Mouse (Mus musculus) stomach, postnatal 0 days (tissue): Measurements from ENCODE around the gene Psmb5. TPM values are rescaled to one million over a fixed set of nuclear protein-coding genes. Genes with fewer than 3 reads are reported as not detected.

ENCODE experiments used
- ATAC-seq: fragments of 200-750 bp; cut with Nextera tagmentation; 2 replicates; pipeline ENCODE4 v1.8.0; 2017; ENCODE audit not compliant: low FRiP score, low TSS enrichment
- DNase-seq: peaks from one replicate; pipeline ENCODE4 v3.0.0-alpha.2; 2016; ENCODE audit warnings: low spot score
- H3K27ac ChIP-seq: fragments of 300-500 bp; sonication (generic); replicated peaks from 2 replicates; pipeline ENCODE4 v1.5.1; 2014; ENCODE audit warnings: mild to moderate bottlenecking, control low read depth
- H3K27me3 ChIP-seq: fragments of 300-500 bp; sonication (generic); 2 replicates; pipeline ENCODE4 v1.6.1; 2014; ENCODE audit warnings: low read length; ENCODE audit not compliant: control insufficient read depth, insufficient read depth
- H3K36me3 ChIP-seq: fragments of 300-500 bp; sonication (generic); 2 replicates; pipeline ENCODE4 v1.6.1; 2014; ENCODE audit warnings: low read length, mixed read lengths; ENCODE audit not compliant: control insufficient read depth, insufficient read depth
- H3K4me1 ChIP-seq: fragments of 300-500 bp; sonication (generic); replicated peaks from 2 replicates; pipeline ENCODE4 v1.6.1; 2014; ENCODE audit warnings: antibody characterized with exemption; ENCODE audit not compliant: control insufficient read depth, insufficient read depth
- H3K4me2 ChIP-seq: fragments of 300-500 bp; sonication (generic); replicated peaks from 2 replicates; pipeline ENCODE4 v1.6.1; 2014; ENCODE audit warnings: low read depth, mild to moderate bottlenecking, control low read depth, moderate library complexity
- H3K4me3 ChIP-seq: fragments of 300-500 bp; sonication (generic); 2 replicates; pipeline ENCODE4 v1.5.1; 2014; ENCODE audit warnings: low read depth, low read length, control low read depth
- H3K9ac ChIP-seq: fragments of 300-500 bp; sonication (generic); 2 replicates; pipeline ENCODE4 v1.6.1; 2014; ENCODE audit warnings: mild to moderate bottlenecking, low read length, control low read depth, mixed read lengths
- H3K9me3 ChIP-seq: fragments of 300-500 bp; sonication (generic); 2 replicates; pipeline ENCODE4 v1.6.1; 2016; ENCODE audit warnings: low read length; ENCODE audit not compliant: control insufficient read depth
- CTCF ChIP-seq: IDR thresholded peaks from 2 replicates; pipeline ENCODE4 v1.5.1; 2016; ENCODE audit warnings: antibody characterized with exemption, low read depth, mild to moderate bottlenecking, moderate library complexity
- EP300 ChIP-seq: optimal IDR thresholded peaks from 2 replicates; pipeline ENCODE3; 2016; ENCODE audit warnings: antibody characterized with exemption
- WGBS: fragments of 180-500 bp; shearing (Covaris S2); extraction: QIAGEN DNeasy Blood & Tissue Kit; methylation state at CpG from one replicate; pipeline ENCODE4 v1.1.7; 2014; 5-methylcytosine and 5-hydroxymethylcytosine counted together
- microRNA counts: library from miRNA; unstranded; fragments of <30 nt; microRNA quantifications from one replicate; lab custom pipeline; 2015
- microRNA-seq: library from miRNA; unstranded; fragments of <30 nt; microRNA quantifications from one replicate; pipeline ENCODE4, GENCODE M21; 2016
- polyA plus RNA-seq: library from polyadenylated mRNA; unstranded; fragments of >200 nt; fragmentation: Nextera tagmentation; extraction: Ambion mirVana; gene quantifications from 2 replicates; pipeline ENCODE4 v1.2.1, GENCODE M21; 2015

Psmb5 gene
- polyA plus RNA-seq, 1 experiment from 2014 or later = 291 TPM

GRCm38 (mm10) chr14:54572790-54573736 lies 44.8 kb downstream of the Psmb5 start:
- Histone ChIP-seq H3K4me3 (peak overlapping the region; percentile 83), H3K27ac (peak overlapping the region; percentile 88), H3K27me3 (no peaks in the 10 kb centered on the region), H3K4me2 (peak overlapping the region; percentile 95), H3K4me1 (peaks cover 6% of the 10 kb centered on the region; the same call in 1 of the 2 replicates), H3K36me3 (peaks cover 3% of the 10 kb centered on the region; the same call in 1 of the 2 replicates), H3K9me3 (no peaks in the 10 kb centered on the region), H3K9ac (peak overlapping the region; percentile 47)
- DNase-seq (peak; percentile 80), ATAC-seq (peak; percentile 69)
- 16% methylated on average over 14 of the region's 14 CpGs for WGBS
- TF ChIP-seq CTCF (no peak), EP300 (no peak)

DNA sequence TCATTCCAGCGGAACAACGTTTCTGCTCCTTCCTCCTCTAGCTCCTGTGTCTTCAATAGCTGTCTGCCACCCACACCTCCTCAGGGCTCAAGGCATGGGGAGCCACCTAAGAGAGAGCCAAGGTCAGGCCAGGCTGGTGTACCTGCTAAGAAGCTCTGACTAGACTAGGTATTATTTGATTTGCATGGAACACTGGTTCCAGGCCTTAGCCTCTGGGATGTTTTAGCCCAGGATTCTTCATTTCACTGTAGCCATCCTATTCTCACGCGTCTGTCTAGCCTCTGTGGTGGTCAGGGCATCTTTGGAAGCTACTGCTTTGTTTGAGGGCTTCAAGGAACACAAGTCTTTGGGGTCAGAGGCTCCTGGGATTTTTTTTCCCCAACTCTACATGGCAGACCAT lies 45.7 kb downstream of the Psmb5 start:
- Histone ChIP-seq H3K9me3 (no peaks in the 10 kb centered on the region), H3K36me3 (peaks cover 8% of the 10 kb centered on the region; the same call in 1 of the 2 replicates), H3K4me1 (peaks cover 6% of the 10 kb centered on the region; the same call in 1 of the 2 replicates), H3K9ac (no peak overlapping the region), H3K4me2 (no peak overlapping the region; the same call in 1 of the 2 replicates), H3K27ac (no peak overlapping the region), H3K27me3 (no peaks in the 10 kb centered on the region), H3K4me3 (no peak overlapping the region)
- no peak for ATAC-seq
- no peak for DNase-seq
- WGBS = 51% methylated on average over 4 of the region's 4 CpGs
- TF ChIP-seq CTCF = no peak
- no peak for TF ChIP-seq EP300

DNA sequence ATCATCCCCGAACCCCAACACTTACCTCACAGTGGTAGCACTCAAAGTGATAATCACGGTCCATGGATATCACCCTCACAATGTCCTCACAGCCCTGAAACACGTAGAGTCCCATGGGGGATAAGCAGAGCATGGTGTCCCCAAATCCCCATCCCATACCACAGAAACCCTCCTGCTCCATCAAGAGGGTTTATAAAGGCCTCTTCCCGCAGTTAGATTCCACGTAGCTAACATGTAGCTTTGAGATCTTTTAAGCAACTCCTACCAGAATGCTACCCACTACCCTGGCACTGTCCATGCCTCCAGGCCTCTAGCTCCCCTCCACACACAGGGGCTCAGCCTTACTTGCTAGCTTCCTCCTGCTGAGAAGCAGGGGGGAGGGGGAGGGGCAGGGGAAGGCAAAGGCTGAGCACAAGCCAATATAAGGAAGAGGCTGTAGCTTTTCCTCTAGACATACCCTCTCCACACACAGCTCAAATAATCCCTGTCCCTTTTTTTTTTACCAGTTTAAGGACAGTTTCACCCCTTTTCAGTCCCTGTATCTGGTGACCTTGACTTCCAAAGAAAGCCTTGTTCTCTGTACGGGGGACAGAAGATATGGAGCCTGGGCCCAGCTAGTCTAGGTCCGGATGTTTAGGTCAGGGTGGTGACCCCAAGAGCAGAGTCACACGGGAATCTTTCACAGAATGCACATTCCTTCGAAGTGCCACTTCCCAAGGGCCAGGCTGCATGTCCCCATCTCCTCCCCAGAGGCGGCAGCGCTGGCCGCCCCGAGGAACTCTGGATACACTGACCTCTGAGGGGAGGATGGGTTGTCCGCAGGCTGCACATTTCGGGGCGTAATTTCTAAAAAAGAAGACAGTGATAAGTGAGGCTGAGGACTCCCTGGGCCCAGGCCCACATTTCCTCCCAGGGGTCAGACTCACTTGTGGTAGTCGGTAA lies 48.1 kb downstream of the Psmb5 start:
- H3K27ac ChIP-seq = 0 out of 2 replicates have a peak overlapping the region, but pooled peaks have one; percentile 14
- DNase-seq (no peak), ATAC-seq (no peak)
- TF ChIP-seq CTCF (no peak), EP300 (no peak)
- H3K9ac ChIP-seq = no peak overlapping the region
- no peak overlapping the region for H3K4me3 ChIP-seq
- H3K4me2 ChIP-seq = no peak overlapping the region
- H3K27me3 ChIP-seq = no peaks in the 10 kb centered on the region
- peaks cover 6% of the 10 kb centered on the region; the same call in 1 of the 2 replicates for H3K4me1 ChIP-seq
- no peaks in the 10 kb centered on the region for H3K9me3 ChIP-seq
- WGBS = 62% methylated on average over 17 of the region's 17 CpGs
- peaks cover 8% of the 10 kb centered on the region; the same call in 1 of the 2 replicates for H3K36me3 ChIP-seq

DNA sequence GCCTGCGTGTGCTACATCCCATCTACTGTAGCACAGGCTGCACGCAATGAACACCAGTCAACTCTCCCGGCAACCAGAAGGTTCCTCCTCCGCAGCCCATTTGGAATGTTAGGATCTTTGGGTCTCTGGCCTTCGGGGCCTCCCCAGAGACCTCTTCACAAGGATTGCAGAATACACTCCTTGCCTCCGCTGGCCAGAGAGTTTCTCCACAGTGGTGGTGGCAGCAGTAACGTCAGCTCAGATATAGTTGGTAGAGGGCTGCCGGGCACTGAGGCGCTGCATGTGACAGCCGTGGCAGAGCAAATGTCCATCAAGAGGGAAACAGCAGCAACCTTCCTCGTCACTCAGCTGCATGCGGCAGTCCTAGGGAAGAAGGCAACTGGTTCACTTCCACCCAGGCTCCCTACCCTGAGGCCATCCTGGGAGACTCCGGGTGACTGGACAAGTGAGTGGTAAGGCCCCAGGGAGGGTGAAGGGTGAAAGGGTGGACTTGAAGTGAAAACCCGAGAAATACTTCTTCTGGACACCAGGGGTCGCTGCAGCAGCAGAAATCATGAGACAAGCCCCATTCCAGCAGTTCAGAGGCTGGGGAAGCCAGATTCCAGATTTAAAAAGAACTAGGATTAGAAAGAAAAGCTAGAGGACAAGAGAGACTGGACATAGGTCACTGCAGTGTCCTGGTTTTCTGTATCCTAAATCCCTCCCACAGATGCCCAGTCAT lies 49.0 kb downstream of the Psmb5 start:
- Histone ChIP-seq H3K27ac (0 out of 2 replicates have a peak overlapping the region, but pooled peaks have one; percentile 14), H3K9me3 (no peaks in the 10 kb centered on the region), H3K4me2 (no peak overlapping the region), H3K4me3 (no peak overlapping the region), H3K36me3 (peaks cover 8% of the 10 kb centered on the region; the same call in 1 of the 2 replicates), H3K4me1 (peaks cover 6% of the 10 kb centered on the region; the same call in 1 of the 2 replicates), H3K27me3 (no peaks in the 10 kb centered on the region), H3K9ac (no peak overlapping the region)
- DNase-seq (peak; percentile 76), ATAC-seq (no peak)
- TF ChIP-seq CTCF = peak; percentile 87
- no peak for TF ChIP-seq EP300
- 72% methylated on average over 15 of the region's 15 CpGs for whole genome bisulfite sequencing

MicroRNAs encoded within 50 kb of the gene (microRNA counts, 519-probe panel; counts per million panel counts)
- not detected for microRNA mmu-miR-686 (lab: Ali Mortazavi, UCI)

Small RNA genes lying within 50 kb of the gene (microRNA-seq; reads per million reads assigned to microRNA genes)
- gene Mir686 (not detected), gene Mir6948 (not detected)

Other genes starting within 250 kb of the Psmb5 start
- gene Slc7a7, start 200.2 kb downstream of the Psmb5 start, polyA plus RNA-seq = 9.3 and 9.5 TPM in 2 replicates
- gene Mrpl52, start 191.1 kb downstream of the Psmb5 start, polyA plus RNA-seq = 312 and 339 TPM in 2 replicates
- gene Mmp14, start 186.4 kb downstream of the Psmb5 start, polyA plus RNA-seq = 63.9 and 70.4 TPM in 2 replicates
- 59.3 and 70.0 TPM in 2 replicates for gene Lrp10, start 153.9 kb downstream of the Psmb5 start, polyA plus RNA-seq
- gene Rem2, start 141.9 kb downstream of the Psmb5 start, polyA plus RNA-seq = 0.47 and 0.59 TPM in 2 replicates
- 28.1 and 29.2 TPM in 2 replicates for gene Prmt5, start 100.5 kb downstream of the Psmb5 start, polyA plus RNA-seq
- 23.7 and 24.1 TPM in 2 replicates for gene Haus4, start 63.4 kb downstream of the Psmb5 start, polyA plus RNA-seq
- gene Ajuba, start 40.5 kb downstream of the Psmb5 start, polyA plus RNA-seq = 18.9 and 26.4 TPM in 2 replicates
- gene 4931414P19Rik, start 12.0 kb downstream of the Psmb5 start, polyA plus RNA-seq = 2.4 and 3.0 TPM in 2 replicates
- 0.02 TPM in 1 of 2 replicates, not detected in the other for gene Psmb11, start 3.4 kb upstream of the Psmb5 start, polyA plus RNA-seq
- not detected in 2 replicates for gene Gm17606, start 22.9 kb upstream of the Psmb5 start, polyA plus RNA-seq
- gene Cdh24, start 23.3 kb upstream of the Psmb5 start, polyA plus RNA-seq = 0.63 and 0.68 TPM in 2 replicates
- 60.8 and 61.7 TPM in 2 replicates for gene 1700123O20Rik, start 68.2 kb upstream of the Psmb5 start, polyA plus RNA-seq
- gene Acin1, start 68.9 kb upstream of the Psmb5 start, polyA plus RNA-seq = 37.0 and 46.9 TPM in 2 replicates
- gene Gm29776, start 80.8 kb upstream of the Psmb5 start, polyA plus RNA-seq = 0.08 and 0.11 TPM in 2 replicates
- 0.10 TPM in 1 of 2 replicates, not detected in the other for gene Cebpe, start 94.2 kb upstream of the Psmb5 start, polyA plus RNA-seq
- 3.1 and 4.2 TPM in 2 replicates for gene Slc7a8, start 163.9 kb upstream of the Psmb5 start, polyA plus RNA-seq
- not detected in 2 replicates for gene Rnf212b, start 196.1 kb upstream of the Psmb5 start, polyA plus RNA-seq